Mouse (Mus musculus) spleen, postnatal 14 days (tissue): ENCODE measurements around the gene Pip5kl1.

Experiments
- DNase-seq, 2 experiments: peaks; one replicate each; pipeline ENCODE4 v3.0.0; 2021 to 2022; ENCODE audit warnings: low spot score in 2 of 2

The Pip5kl1 gene

DNA sequence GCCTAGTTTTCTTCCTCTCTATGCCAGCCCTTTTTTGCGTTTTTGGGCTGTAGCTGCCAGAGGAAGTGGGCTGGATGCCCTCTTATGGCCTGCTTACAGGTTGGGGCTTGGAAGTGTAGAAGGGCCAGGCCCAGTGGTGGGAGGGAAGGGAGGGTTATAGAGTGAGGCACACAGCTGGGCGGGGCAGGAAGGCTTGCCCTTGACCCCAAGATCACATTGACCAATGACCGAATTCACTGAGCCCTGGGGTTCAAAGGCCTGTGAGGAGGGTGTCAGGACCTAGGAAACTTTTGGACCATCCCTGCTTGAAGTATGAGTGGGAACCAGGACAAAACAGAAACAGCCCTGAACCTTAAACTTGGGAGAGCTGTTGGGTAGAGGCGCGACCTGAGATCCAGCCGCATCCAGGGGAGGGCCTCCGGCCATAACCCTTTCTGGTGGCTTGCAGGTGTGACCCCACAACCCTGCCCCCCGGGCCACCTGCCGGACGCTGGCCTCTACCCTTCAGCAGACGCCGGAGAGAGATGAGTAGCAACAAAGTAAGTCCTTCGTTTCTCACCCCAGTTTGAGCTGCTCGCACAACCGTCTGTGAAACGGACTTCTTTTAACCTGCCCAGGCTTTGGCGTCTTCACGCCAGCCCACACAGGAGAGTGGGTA, 34.3 kb downstream of the Pip5kl1 start:
- DNase-seq = no peak

DNA sequence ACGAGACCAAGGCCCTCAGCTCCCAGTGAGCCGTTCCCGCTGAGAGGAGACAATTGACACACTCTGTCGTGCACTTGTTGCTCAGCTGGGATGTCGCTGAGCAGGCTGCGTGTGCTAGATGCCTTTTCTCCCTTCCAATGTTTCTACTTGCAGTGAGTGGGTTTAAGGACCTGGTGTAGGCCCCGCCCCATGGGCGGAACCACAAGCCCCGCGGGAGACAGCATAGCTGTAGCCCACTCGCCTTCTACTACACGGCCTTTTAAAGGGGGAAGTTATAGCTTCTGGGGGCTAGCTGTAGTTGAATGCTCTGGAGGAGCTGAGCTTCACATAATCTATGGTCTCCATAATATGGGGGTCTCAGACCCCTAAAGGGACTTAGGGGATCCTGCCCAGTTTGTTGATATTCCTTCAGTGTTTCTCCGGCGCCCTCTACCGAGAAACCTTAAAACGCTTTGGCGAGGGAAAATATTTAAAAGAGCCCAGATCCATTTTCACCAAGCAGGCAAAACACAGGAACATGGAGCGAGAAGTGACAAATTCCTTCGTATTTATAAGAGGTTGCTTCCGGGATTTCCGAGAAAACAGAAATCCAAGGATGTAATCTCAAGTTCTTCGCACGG, 36.1 kb downstream of the Pip5kl1 start:
- DNase-seq = no peak

DNA sequence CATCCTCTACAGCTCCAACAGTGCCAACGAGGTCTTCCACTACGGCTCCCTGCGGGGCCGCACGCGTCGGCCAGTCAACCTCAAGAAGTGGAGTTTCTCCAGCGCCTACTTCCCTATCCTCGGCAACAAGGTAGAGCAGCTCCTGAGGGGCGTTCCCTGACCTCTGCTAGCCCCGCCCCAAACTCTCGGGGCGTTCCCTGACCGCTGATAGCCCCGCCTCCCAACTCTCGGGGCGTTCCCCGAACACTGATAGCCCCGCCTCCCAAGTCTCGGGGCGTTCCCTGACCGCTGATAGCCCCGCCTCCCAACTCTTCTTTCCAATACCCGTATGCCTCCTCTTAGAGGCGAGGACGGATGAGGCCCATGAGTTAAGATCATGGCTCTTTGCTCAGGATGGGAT, 37.7 kb downstream of the Pip5kl1 start:
- no peak for DNase-seq

DNA sequence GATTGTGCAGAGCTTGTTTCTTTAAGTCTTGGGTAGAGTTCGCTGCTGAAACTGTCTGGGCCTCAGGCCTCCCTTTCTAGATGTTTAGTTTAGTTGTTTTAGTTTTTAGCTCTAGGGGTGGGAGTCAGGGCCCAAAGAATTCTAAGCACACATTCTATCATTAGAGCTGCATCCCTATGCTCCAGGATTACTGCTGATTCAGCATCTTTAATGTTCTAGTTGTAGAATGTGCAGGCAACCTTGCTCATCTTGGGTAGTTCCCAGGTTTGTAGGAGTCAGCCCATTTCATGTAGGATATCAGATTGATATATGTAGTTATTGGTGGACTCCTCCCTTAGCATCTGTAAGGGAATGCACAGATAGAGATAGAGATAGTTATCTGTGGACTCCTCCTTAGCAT, 42.5 kb downstream of the Pip5kl1 start:
- no peak for DNase-seq

DNA sequence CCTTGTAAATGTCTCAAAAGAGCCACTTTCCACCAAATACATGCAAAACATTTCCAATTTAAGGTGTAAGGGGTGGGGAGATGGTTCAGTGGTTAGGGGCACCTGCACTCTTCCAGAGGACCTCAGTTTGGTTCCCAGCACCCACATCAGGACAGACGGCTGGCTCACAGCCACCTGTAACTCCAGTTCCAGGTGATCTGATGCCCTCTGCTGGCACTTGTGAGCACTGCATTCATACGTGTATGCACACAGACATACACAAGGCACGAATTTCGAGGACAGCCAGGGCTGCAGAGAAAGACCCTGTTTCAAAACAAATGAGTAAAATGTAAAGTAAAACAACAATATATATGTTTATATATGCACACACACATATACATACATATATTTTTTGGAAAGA, 43.0 kb downstream of the Pip5kl1 start:
- DNase-seq = no peak

GRCm38 (mm10) chr2:32618051-32618450, 43.5 kb downstream of the Pip5kl1 start:
- no peak for DNase-seq

GRCm38 (mm10) chr2:32620682-32621516, 46.3 kb downstream of the Pip5kl1 start:
- DNase-seq = no peak

GRCm38 (mm10) chr2:32621517-32621859, 46.9 kb downstream of the Pip5kl1 start, which contains the start of gene Ak1:
Ak1 (plus strand) TSS chr2:32621758.
- no peak for DNase-seq

- no peak for DNase-seq
These were observed 49.6 kb downstream of the Pip5kl1 start for GRCm38 (mm10) chr2:32624111-32624748.

DNA sequence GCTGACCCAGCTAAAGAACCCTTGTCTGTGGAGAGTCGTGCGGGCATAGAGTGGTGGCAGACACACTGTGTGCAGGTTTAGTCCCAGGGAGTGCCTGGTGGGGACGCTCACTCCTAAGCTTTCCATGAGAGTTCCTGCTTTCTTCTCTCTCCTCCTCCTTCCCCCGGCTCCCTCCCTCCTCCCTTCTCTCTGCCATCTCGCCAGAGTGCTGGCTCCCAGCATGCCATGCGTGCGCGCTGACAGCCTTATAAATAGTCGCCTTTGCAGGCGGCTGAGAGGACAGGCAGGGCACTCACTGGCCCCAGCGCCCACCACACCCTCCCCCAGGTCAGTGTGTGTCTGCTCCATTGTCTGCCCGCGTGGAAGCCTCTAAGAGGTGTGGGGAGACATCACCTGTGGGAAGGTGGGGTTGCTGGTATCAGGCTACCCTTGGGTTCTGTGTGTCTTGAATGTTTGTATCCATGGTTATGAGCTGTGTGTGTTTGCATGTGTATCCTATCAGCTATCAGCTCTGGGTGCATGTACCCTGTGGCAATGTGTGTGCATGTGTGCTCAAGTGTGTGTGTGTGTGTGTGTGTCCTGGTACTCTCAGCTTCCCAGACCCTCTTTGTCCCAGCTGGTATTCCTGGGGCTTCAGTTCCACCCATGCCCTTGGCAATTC, 50.7 kb downstream of the Pip5kl1 start:
- DNase-seq = no peak

GRCm38 (mm10) chr2:32625873-32626694, 51.5 kb downstream of the Pip5kl1 start:
- no peak for DNase-seq

- no peak for DNase-seq
These were observed 52.9 kb downstream of the Pip5kl1 start for GRCm38 (mm10) chr2:32627266-32628043.

DNA sequence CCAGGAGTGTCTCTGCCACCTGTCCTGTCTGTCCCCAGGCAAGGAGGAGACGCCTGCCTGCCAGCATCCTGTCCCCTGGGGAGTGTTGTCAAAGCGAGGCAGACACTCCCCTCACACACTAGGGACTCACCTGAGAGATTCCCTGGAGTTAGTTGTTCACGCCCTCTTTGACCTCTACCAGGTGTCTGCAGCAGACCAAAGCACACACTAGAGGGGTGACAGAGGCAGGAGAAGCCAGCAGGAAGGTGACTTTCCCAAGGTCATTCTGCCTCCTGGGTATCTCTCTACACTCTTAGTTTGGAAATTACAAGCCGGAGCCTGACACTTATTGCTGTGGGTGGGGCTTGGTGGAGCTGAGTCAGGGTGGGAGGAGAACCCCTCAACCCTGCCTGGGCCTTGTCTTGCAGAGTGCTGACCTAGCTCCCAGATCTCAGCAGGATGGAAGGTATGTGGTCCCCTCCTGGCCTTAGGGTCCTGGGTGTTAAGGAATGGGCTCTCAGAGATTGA, 53.5 kb downstream of the Pip5kl1 start:
- no peak for DNase-seq

DNA sequence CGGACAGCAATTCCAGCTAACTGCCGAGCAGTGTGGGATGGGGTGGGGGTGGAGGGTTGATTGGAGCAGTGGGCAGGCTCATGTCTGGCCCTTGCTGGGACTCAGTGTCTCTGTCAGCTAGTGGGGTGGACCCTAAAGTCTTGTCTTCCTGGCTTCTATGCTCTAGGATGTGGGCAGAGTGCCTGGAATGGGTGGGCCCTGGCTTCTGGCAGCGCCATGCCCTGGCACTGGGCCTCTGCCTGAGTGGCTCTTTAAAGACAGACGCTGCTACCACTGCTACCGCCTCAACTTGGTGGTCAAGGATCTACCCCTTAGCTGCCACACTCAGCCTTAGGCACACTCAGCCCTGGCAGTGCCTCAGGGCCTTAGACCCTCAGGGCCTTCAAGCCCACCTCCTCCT, 54.1 kb downstream of the Pip5kl1 start:
- no peak for DNase-seq

DNA sequence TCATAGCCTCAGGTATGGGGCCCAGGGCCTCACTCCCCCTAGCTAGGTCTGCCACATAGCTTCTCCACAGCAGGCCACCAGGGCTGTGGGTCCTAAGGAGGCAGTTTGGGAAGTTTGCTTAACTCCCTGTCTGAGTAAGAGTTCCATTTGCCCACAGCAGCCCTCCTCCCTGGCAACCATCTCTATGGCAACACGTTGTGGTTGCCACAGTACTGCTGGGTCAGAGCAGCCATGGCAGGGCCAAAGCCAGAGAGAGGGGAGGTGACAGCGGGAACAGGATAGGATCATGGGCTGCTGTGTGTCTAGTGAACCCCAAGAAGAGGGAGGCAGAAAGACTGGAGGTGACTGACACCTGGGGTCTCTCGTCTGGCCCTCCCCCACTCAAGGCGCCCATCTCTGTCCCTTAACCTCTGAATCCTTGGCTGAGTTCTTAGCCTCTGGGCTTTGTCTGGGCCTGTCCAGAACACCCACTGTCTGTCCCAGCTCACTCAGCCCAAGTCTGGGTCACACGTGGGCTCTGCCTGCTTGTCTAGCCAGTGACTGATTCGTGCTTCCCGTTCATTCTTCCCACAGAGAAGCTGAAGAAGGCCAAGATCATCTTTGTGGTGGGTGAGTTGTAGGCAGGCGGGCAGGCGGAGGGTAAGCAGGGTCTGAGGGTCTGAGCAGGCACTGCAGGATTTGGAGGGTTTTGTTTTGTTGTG, 54.8 kb downstream of the Pip5kl1 start:
- DNase-seq = no peak

DNA sequence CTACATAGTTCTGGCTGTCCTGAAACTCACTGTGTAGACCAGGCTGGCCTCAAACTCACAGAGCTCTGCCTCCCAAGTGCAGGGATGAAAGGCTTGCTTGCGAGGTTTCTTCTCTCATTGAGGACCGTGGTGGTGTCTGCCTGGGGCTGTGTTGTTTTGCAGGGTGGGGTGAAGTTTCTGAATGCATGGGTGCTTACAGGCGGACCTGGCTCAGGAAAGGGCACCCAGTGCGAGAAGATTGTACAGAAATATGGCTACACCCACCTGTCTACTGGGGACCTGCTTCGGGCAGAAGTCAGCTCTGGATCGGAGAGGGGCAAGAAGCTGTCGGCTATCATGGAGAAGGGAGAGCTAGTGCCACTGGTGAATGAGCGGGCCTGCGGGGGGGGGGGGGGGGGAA, 55.4 kb downstream of the Pip5kl1 start:
- DNase-seq = no peak

- no peak for DNase-seq
These were observed 56.4 kb downstream of the Pip5kl1 start for GRCm38 (mm10) chr2:32631046-32631445.

- peak; percentile 58 to 75 for DNase-seq
These were observed 57.3 kb downstream of the Pip5kl1 start for GRCm38 (mm10) chr2:32631737-32632394.
